Mouse (Mus musculus) cerebellum, postnatal 4 days (tissue): ENCODE results near the gene Tle3.

Experiments
- DNase-seq, 2 experiments: peaks; one replicate each; pipeline ENCODE4 v3.0.0; 2022; ENCODE audit warnings: low spot score in 2 of 2, mixed read lengths in 1 of 2

The Tle3 gene

GRCm38 (mm10) chr9:61371755-61372509 is at the start of gene Tle3:
TSS of gene Tle3 (plus strand) at chr9:61372366.
- DNase-seq: peak; percentile 99

GRCm38 (mm10) chr9:61323221-61323620 is 48.9 kb upstream of the Tle3 start:
- no peak for DNase-seq

DNA sequence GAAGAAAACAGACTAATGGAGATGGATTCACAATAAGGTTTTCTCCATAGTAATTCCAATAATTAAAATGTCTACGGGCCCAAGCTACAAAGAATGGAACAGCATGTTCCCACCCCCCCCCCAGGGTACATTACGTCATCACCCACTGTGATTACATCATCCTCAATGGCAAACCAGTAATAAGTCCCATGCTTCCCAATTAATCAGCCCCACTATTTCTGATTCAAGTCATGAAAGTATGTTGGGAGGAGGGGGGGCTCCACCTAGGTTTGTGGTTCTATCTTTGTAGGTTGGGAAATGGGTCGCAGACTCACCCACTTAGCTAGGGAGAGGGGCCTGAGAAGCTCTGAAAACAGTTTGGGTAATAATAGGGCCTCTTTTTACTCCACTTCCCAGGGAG is 48.3 kb upstream of the Tle3 start:
- DNase-seq: no peak

GRCm38 (mm10) chr9:61324354-61324753 is 47.8 kb upstream of the Tle3 start:
- no peak for DNase-seq

- no peak for DNase-seq
These were observed 47.2 kb upstream of the Tle3 start for GRCm38 (mm10) chr9:61325012-61325411.

DNA sequence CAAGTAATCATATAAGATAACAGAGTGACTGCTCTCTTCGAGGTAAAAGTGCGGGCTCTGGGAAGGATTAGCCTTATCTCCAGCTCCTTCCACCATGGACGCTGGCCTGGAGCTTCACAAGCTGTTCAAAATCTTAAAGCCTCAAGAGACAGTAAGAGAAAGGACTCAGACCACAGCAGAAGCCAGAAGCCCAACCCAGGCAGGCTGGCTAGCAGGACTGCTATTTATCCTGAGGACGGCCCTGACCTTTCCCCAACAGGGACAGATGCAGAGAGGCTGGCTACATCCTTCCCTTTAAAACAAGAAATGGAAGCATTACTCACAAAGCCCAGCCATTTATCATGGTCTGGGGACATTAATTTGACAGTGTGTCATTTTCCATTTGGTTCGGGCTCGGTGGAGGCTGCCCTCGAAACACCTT is 46.2 kb upstream of the Tle3 start:
- DNase-seq: no peak

DNA sequence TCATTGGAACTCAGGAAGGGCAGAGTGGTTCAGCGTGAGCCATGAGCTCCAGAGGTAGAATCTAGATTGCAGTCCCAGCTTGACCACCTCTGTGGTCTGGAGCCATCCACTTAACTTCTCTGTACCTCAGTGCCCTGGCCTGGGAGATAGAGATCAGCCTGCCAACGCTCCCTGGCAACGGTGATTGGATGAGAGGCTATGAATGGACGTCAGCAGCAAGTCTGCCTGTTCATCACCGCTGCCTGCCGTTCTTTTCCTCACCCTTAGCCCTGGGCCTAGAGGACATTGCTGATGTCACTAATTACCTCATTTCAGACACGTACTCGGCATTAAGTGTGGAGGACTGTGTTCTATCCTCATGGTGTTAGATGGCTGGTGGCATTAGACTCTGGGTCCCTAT is 45.2 kb upstream of the Tle3 start:
- no peak for DNase-seq

- DNase-seq: no peak
These were observed 44.0 kb upstream of the Tle3 start for GRCm38 (mm10) chr9:61328173-61328572.

DNA sequence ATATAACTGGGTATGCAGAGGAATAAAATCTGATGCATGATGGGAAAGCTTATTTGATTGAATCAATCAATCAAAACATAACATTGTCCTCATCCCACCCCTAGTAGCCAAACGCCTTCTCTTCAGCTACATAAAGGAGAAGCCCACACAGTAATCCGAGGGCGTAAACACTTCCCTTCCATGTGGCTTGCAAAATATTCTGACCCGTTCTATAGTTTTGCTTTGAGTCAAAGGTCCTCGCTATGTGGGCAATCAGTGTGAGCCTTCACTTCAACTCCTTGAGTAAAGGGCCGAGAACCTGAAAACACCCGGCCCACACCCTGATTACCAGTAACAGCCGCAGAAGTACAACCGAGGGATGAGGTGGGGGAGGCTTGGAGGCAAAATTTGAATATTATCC is 41.4 kb upstream of the Tle3 start:
- DNase-seq: no peak

DNA sequence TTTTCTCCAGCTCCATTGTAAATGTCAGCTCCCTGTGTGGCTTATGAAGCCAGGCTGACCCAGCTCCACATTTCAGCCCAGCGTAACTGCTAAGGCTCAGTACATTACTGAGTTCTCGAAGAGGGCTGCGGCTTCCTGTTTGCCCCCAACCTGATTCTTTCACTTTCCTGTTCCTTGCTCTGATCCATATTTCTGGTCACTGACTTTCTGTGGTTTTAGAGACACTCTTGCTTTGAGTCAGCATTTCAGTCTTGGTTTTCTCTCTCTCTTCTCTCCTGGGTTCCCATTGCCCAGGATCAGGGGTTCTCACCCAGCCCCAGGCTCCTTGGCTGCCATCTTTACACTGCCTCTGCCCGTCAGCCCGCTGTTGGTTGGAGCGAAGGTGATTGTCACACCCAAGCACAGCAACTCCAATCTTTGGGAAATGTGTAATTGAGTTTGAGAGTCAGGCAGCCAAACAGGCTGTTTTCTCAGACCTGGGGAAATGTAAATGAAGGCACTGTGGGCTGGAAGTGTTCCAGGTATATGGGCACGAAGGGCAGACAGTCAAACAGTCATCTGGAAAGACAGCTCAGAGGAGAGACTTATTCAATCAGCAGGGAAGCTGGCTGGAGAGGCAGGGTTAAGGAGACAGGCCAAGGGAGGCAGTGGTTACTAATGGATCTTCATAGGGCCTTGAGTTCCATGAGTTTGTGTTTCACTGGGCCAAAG is 39.8 kb upstream of the Tle3 start:
- no peak for DNase-seq

DNA sequence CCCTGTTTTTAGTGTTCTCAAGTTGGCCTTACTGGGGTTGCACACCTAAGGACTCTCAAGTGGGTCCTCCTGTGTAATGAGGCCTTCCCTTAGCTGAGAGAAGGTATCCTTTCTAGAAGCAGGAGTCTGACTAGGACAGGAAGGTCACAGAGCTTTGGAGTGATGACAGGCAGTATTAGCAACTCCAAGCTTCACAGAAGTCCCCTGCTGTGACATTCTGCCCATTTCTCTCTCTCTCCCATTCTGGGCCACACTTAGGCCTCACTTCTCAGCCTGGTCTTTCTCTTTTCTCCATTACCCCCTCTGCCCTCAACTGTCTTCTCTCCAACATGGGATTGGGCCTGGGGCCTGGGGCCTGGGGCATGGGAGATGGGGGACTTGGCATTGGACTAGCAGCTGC is 36.0 kb upstream of the Tle3 start:
- no peak for DNase-seq

GRCm38 (mm10) chr9:61336591-61337587 is 35.3 kb upstream of the Tle3 start:
- no peak for DNase-seq

DNA sequence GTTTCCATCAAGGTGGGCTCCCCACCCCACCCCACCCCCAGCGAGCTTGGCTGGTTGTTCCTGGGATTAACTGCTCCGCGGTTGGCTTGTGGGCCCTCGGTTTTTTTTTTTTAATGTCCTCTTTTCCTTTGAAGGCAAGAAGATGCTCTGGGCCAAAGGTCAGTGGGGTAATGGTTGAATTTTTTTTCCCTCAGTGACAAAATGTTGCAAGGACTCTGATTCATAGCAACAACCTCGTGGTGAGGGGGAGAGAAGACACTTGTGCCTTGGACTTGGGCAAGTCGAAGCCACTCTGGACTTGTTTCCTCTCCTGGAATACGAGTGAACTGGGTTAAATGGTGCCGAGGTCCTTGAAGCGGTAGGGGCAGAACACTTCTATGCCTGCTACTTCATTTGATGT is 34.5 kb upstream of the Tle3 start:
- no peak for DNase-seq

- DNase-seq: no peak
These were observed 32.9 kb upstream of the Tle3 start for GRCm38 (mm10) chr9:61339311-61339710.

- DNase-seq: no peak
These were observed 31.8 kb upstream of the Tle3 start for GRCm38 (mm10) chr9:61340333-61340732.

DNA sequence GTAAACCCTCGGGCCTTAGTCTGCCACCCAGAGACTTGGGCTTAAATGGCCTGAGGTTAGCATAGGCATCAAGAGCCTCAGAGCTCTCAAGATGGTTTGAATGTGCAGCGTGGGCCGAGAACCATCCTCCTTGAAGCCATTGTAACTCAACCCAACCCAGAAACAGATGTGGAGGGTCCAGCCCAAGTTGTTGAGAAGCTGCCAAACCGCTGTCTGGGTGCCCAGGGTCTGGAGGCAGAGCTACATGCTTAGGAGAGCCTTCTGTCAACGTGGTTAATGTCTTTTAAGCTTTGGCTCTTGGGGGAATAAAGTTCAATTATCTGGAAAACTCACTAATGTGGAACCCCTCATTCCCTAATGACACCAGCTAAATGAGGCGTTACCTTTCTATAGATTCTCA is 29.9 kb upstream of the Tle3 start:
- no peak for DNase-seq

- no peak for DNase-seq
These were observed 27.5 kb upstream of the Tle3 start for GRCm38 (mm10) chr9:61344684-61345083.

- DNase-seq: no peak
These were observed 25.2 kb upstream of the Tle3 start for GRCm38 (mm10) chr9:61347011-61347410.

- peak in 1 of 2 experiments; percentile 34 for DNase-seq
These were observed 24.1 kb upstream of the Tle3 start for GRCm38 (mm10) chr9:61348036-61348435.

GRCm38 (mm10) chr9:61348616-61349015 is 23.6 kb upstream of the Tle3 start:
- DNase-seq: no peak

GRCm38 (mm10) chr9:61349697-61350096 is 22.5 kb upstream of the Tle3 start:
- DNase-seq: no peak

GRCm38 (mm10) chr9:61351164-61351563 is 21.0 kb upstream of the Tle3 start:
- DNase-seq: peak in 1 of 2 experiments; percentile 35
